Mouse (Mus musculus) ES-Bruce4 (cell line): ENCODE results near the gene Dph6. TPM values are rescaled to one million over a fixed set of nuclear protein-coding genes. Genes with fewer than 3 reads are reported as not detected.

ENCODE experiments used
- H3K27ac ChIP-seq: 2 replicates; pipeline ENCODE4 v1.5.1; 2012; ENCODE audit warnings: low read length, inconsistent platforms; ENCODE audit not compliant: insufficient read depth
- H3K27me3 ChIP-seq: 2 replicates; pipeline ENCODE4 v1.6.1; 2012; ENCODE audit warnings: mild to moderate bottlenecking, low read length, inconsistent platforms; ENCODE audit not compliant: control insufficient read depth, poor library complexity, insufficient read depth, severe bottlenecking
- H3K36me3 ChIP-seq: 2 replicates; pipeline ENCODE4 v1.6.1; 2012; ENCODE audit warnings: inconsistent platforms, mild to moderate bottlenecking, low read length, moderate library complexity; ENCODE audit not compliant: control insufficient read depth, poor library complexity, insufficient read depth, severe bottlenecking
- H3K4me1 ChIP-seq: one replicate; pipeline ENCODE4 v1.8.1; 2011; ENCODE audit warnings: low read length; ENCODE audit not compliant: control insufficient read depth, insufficient read depth
- H3K4me3 ChIP-seq: 2 replicates; pipeline ENCODE4 v1.5.1; 2011; ENCODE audit warnings: low read depth, mild to moderate bottlenecking, low read length
- H3K9ac ChIP-seq: 2 replicates; pipeline ENCODE4 v1.6.1; 2012; ENCODE audit warnings: low read depth, mild to moderate bottlenecking, inconsistent platforms; ENCODE audit not compliant: poor library complexity, severe bottlenecking
- H3K9me3 ChIP-seq: replicated peaks from 2 replicates; pipeline ENCODE4 v1.6.1; 2012; ENCODE audit warnings: mild to moderate bottlenecking, low read length, inconsistent platforms; ENCODE audit not compliant: control insufficient read depth, poor library complexity, insufficient read depth, severe bottlenecking
- CTCF ChIP-seq: IDR thresholded peaks from one replicate; pipeline ENCODE4 v1.8.1; 2011; ENCODE audit warnings: low read depth, low read length
- EP300 ChIP-seq: IDR thresholded peaks from 2 replicates; pipeline ENCODE4 v1.6.1; 2011; ENCODE audit warnings: low read depth, low read length; ENCODE audit not compliant: insufficient read depth
- POLR2A ChIP-seq: IDR thresholded peaks from one replicate; pipeline ENCODE4 v1.8.1; 2011; ENCODE audit warnings: low read length; ENCODE audit not compliant: insufficient read depth
- polyA plus RNA-seq: library from polyadenylated mRNA; stranded (reverse); fragments of >200 nt; gene quantifications from 2 replicates; pipeline ENCODE4 v1.2.4, GENCODE M21; 2011; ENCODE audit warnings: low read depth; ENCODE audit not compliant: missing spikeins, insufficient read depth, insufficient read length

Gene Dph6
- 30.4 and 33.2 TPM in 2 replicates for polyA plus RNA-seq

- Histone ChIP-seq H3K4me3 (peak within 1 kb of the TSS; percentile 87), H3K9ac (peak within 1 kb of the TSS; percentile 76), H3K9me3 (no peaks in the 10 kb centered on the region), H3K27ac (peak within 1 kb of the TSS; percentile 48), H3K27me3 (no peaks in the 10 kb centered on the region), H3K36me3 (no peaks in the 10 kb centered on the region), H3K4me1 (no peaks in the 10 kb centered on the region)
- TF ChIP-seq CTCF: no peak
- 0 out of 2 replicates have a peak, but pooled peaks have one; percentile 7 for TF ChIP-seq EP300
- TF ChIP-seq POLR2A: no peak
These were observed at the start of gene Dph6 for GRCm38 (mm10) chr2:114654365-114655239. Dph6 (minus strand) TSS chr2:114654964.

DNA sequence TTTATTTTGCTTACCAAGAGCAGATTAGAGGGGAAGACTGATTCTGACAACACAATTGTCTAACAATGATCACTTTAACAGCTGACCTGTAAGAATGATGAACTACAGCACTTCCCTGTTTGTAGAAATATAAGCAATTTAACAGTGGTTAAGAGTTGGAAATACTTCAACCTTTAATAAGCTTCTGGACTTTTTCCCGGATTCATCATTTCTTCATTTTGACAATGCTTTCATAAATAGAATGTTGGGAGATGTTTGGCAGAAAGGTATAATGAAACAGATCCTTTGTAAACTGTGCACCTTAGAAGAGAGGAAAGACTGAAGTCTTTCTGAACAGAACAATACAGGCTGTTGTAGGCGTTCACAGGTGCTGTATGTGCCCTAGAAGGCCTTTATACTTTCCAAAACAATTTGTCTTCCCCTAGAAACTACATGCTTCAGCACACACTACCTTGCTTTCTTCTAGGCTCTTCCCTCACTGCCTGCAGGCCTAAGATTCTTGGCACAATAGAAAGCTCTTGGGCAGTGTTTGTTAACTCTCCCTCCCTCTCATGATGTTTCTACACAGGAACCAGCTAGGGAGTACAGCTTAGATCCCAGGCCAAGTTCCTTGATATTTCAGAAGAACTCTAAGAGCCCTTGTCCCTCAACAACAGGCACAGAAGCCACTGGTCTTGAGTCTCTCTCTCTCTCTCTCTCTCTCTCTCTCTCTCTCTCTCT lies 46.4 kb upstream of the Dph6 start:
- no peak overlapping the region for H3K9ac ChIP-seq
- H3K9me3 ChIP-seq: no peaks in the 10 kb centered on the region
- no peaks in the 10 kb centered on the region for H3K36me3 ChIP-seq
- TF ChIP-seq CTCF: no peak
- no peak for TF ChIP-seq EP300
- TF ChIP-seq POLR2A: no peak
- H3K4me1 ChIP-seq: no peaks in the 10 kb centered on the region
- no peak overlapping the region for H3K27ac ChIP-seq
- H3K27me3 ChIP-seq: no peaks in the 10 kb centered on the region
- H3K4me3 ChIP-seq: no peak overlapping the region

DNA sequence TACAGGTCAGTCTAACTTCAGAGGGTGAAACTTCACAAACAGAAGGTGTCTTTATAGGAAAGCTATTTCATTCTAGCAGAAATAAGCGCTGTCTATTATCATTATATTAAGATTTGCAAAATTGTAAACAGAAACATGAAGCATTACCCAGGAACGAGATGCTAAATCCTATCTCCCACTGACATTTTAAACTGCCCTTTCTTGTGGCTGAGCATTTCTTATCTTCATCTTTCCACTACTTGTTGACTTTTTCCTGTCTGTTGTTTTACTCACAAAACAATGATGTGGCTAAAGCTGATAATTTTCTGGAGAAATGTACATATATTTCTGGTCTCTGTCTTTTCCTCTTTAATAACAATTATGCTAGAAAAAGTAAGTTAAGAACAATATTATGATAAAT lies 36.8 kb upstream of the Dph6 start:
- H3K4me1 ChIP-seq: no peaks in the 10 kb centered on the region
- no peak for TF ChIP-seq CTCF
- no peak for TF ChIP-seq POLR2A
- no peak for TF ChIP-seq EP300
- H3K9me3 ChIP-seq: no peaks in the 10 kb centered on the region
- H3K4me3 ChIP-seq: no peak overlapping the region
- no peak overlapping the region for H3K9ac ChIP-seq
- H3K27ac ChIP-seq: no peak overlapping the region
- no peaks in the 10 kb centered on the region for H3K27me3 ChIP-seq
- H3K36me3 ChIP-seq: no peaks in the 10 kb centered on the region

DNA sequence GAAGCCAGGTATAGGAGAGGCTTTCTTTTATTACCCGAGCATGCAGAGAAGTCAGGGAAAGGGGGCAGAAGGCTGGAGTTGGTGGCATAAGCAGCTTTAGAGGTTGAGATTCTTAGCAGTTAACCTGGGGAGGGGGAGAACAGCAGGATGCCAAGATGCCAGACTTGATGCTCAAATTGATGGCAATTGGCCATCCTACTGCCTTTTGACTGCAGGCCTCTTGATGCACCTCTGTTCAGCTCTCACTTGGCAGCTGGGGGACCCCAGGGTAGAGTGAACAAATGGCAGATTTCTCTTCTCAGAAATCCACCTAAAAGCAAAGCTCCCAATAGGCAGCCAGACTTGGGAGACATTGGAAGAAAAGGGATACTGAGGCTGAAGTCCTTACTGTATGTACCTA lies 32.7 kb upstream of the Dph6 start:
- no peak overlapping the region for H3K9ac ChIP-seq
- H3K4me1 ChIP-seq: no peaks in the 10 kb centered on the region

DNA sequence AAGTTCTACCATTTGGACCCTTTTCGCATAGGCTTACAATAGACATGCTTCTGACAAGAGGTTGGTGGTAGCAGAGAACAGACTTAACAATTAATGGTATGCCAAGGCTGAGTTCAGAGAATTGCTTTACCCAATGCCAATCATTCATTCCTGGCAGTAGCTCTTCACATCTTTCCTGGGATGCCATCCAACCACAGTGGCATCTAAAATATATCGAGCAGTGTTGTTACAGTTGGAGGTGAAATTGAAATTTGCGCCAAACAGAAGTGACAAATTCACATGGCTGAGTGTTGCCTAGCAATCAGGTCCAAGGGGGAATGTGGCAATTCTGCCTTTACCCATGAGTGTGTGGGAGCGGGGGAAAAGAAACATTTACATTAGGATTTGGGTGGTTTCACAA lies 32.3 kb upstream of the Dph6 start:
- Histone ChIP-seq H3K9me3 (no peaks in the 10 kb centered on the region), H3K36me3 (no peaks in the 10 kb centered on the region), H3K4me3 (no peak overlapping the region), H3K4me1 (no peaks in the 10 kb centered on the region), H3K27ac (no peak overlapping the region), H3K9ac (no peak overlapping the region), H3K27me3 (no peaks in the 10 kb centered on the region)
- TF ChIP-seq CTCF: no peak

More for the DNA sequence above, 32.7 kb upstream of the Dph6 start:
- Histone ChIP-seq H3K36me3 (no peaks in the 10 kb centered on the region), H3K27ac (no peak overlapping the region), H3K27me3 (no peaks in the 10 kb centered on the region), H3K9me3 (no peaks in the 10 kb centered on the region), H3K4me3 (no peak overlapping the region)
- TF ChIP-seq POLR2A: no peak
- TF ChIP-seq EP300: no peak
- TF ChIP-seq CTCF: no peak

DNA sequence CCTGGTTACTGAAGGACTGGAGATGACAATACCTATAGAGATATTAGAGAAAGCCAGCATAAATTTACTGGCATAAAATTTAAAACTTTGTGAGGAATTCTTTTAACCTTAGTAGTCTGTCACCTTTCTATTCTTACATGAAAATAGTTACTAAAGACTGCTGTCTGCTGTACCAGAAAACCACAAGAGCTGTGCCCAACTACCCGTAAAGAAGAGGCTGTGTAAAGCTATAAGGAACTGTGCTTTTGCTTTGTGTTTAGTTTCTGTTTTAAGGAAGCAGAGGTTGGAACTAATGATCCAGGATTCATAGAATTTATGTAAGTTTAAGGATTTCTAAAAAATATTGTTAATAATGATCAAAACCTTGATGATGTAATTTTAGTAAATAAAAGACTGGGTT lies 19.1 kb upstream of the Dph6 start:
- H3K4me1 ChIP-seq: no peaks in the 10 kb centered on the region
- H3K36me3 ChIP-seq: no peaks in the 10 kb centered on the region
- no peak overlapping the region for H3K27ac ChIP-seq
- no peaks in the 10 kb centered on the region for H3K9me3 ChIP-seq
- TF ChIP-seq EP300 (no peak), POLR2A (no peak), CTCF (no peak)
- H3K9ac ChIP-seq: no peak overlapping the region
- no peaks in the 10 kb centered on the region for H3K27me3 ChIP-seq
- no peak overlapping the region for H3K4me3 ChIP-seq
